Mouse (Mus musculus): ENCODE data around the gene Iqsec3. TPM values are rescaled to one million over a fixed set of nuclear protein-coding genes. Genes with fewer than 3 reads are reported as not detected.

The Iqsec3 gene
- polyA plus RNA-seq, 1 experiment from 2014 or later: not detected

- H3K36me3 ChIP-seq (ENCODE audit: inconsistent target): no peaks in the 10 kb centered on the region
- no peak overlapping the region for H3K27ac ChIP-seq
- no peaks in the 10 kb centered on the region for H3K79me2 ChIP-seq (ENCODE audit: inconsistent target)
- no peak overlapping the region for H3K4me3 ChIP-seq (ENCODE audit: inconsistent target)
- WGBS (ENCODE audit: missing documents): 88% methylated on average over 4 of the region's 4 CpGs
Observed at GRCm38 (mm10) chr6:121494319-121494718, 20.8 kb upstream of the Iqsec3 start.

- no peaks in the 10 kb centered on the region for H3K36me3 ChIP-seq (ENCODE audit: inconsistent target)
- H3K4me3 ChIP-seq (ENCODE audit: inconsistent target): no peak overlapping the region
- WGBS (ENCODE audit: missing documents): 91% methylated on average over 5 of the region's 5 CpGs
- H3K79me2 ChIP-seq (ENCODE audit: inconsistent target): no peaks in the 10 kb centered on the region
- no peak overlapping the region for H3K27ac ChIP-seq
Observed at GRCm38 (mm10) chr6:121491339-121491738, 17.9 kb upstream of the Iqsec3 start.

- 40% methylated on average over 5 of the region's 5 CpGs for WGBS (ENCODE audit: missing documents)
Observed at GRCm38 (mm10) chr6:121472273-121472672, 1.2 kb downstream of the Iqsec3 start.

GRCm38 (mm10) chr6:121468235-121468634 lies 5.2 kb downstream of the Iqsec3 start:
- Histone ChIP-seq H3K4me3 (ENCODE audit: inconsistent target) (no peak overlapping the region), H3K79me2 (ENCODE audit: inconsistent target) (no peaks in the 10 kb centered on the region), H3K27ac (no peak overlapping the region), H3K36me3 (ENCODE audit: inconsistent target) (no peaks in the 10 kb centered on the region)

More at GRCm38 (mm10) chr6:121472273-121472672, 1.2 kb downstream of the Iqsec3 start:
- H3K27ac ChIP-seq: no peak overlapping the region
- H3K36me3 ChIP-seq (ENCODE audit: inconsistent target): no peaks in the 10 kb centered on the region
- H3K4me3 ChIP-seq (ENCODE audit: inconsistent target): no peak overlapping the region
- no peaks in the 10 kb centered on the region for H3K79me2 ChIP-seq (ENCODE audit: inconsistent target)

GRCm38 (mm10) chr6:121462628-121463340 lies 10.7 kb downstream of the Iqsec3 start:
- H3K79me2 ChIP-seq (ENCODE audit: inconsistent target): no peaks in the 10 kb centered on the region
- H3K27ac ChIP-seq: no peak overlapping the region
- H3K4me3 ChIP-seq (ENCODE audit: inconsistent target): no peak overlapping the region
- H3K36me3 ChIP-seq (ENCODE audit: inconsistent target): no peaks in the 10 kb centered on the region
- 3% methylated on average over 27 of the region's 28 CpGs for WGBS (ENCODE audit: missing documents)

- no peak overlapping the region for H3K27ac ChIP-seq
- H3K36me3 ChIP-seq (ENCODE audit: inconsistent target): no peaks in the 10 kb centered on the region
- WGBS (ENCODE audit: missing documents): 57% methylated on average over 8 of the region's 8 CpGs
- no peak overlapping the region for H3K4me3 ChIP-seq (ENCODE audit: inconsistent target)
- H3K79me2 ChIP-seq (ENCODE audit: inconsistent target): no peaks in the 10 kb centered on the region
Observed at GRCm38 (mm10) chr6:121457381-121457780, 16.1 kb downstream of the Iqsec3 start.

- no peak overlapping the region for H3K27ac ChIP-seq
- no peaks in the 10 kb centered on the region for H3K79me2 ChIP-seq (ENCODE audit: inconsistent target)
- H3K36me3 ChIP-seq (ENCODE audit: inconsistent target): no peaks in the 10 kb centered on the region
- no peak overlapping the region for H3K4me3 ChIP-seq (ENCODE audit: inconsistent target)
- WGBS (ENCODE audit: missing documents): 89% methylated on average over 3 of the region's 3 CpGs
Observed at GRCm38 (mm10) chr6:121456651-121457050, 16.8 kb downstream of the Iqsec3 start.

DNA sequence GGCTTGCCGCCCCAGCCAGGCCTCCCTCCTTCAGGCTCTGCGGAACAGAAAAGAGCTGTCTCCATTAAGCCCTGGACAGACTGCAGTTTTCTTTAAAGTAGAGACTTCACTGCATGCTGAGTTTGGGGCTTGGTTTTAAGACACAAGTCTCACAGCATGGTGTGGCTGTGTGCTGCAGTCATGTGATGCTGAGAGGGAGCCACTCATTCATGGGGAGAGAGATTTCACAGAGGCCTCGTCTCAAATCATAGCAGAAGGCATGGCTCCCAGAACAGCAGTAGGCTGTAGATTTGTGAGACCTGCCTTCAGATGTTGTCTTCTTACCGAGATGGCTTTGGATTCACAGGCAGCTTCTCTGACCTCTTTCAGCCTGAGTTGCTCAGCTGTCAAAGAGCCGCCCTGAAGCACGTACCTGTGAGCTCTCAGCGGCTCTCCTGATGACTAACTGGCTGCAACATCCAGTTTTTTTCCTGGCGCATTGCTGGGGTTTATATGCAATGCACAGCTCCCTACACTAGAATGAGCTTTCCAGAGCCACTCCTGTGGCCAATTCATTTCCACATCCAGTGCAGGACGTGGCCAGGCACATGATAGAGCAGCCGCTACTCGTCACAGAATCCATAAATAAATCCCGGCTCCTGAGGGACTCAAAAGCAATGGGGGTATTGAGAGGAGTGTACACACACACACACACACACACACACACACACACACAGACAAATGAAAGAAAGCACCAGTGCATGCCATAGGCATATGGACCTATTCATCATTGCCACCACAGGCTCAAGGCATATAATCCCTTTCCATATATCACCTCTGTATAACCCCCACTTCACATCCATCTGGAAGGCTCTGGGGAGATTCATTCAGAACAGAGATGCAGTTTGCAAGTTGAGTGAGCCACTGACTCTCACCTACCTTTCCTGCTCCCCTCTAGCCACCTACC lies 18.7 kb downstream of the Iqsec3 start:
- Histone ChIP-seq H3K79me2 (ENCODE audit: inconsistent target) (no peaks in the 10 kb centered on the region), H3K36me3 (ENCODE audit: inconsistent target) (no peaks in the 10 kb centered on the region), H3K4me3 (ENCODE audit: inconsistent target) (no peak overlapping the region), H3K27ac (no peak overlapping the region)
- 81% methylated on average over 12 of the region's 12 CpGs for WGBS (ENCODE audit: missing documents)

- 63% methylated on average over 7 of the region's 7 CpGs for WGBS (ENCODE audit: missing documents)
Observed at GRCm38 (mm10) chr6:121453776-121454175, 19.7 kb downstream of the Iqsec3 start.

DNA sequence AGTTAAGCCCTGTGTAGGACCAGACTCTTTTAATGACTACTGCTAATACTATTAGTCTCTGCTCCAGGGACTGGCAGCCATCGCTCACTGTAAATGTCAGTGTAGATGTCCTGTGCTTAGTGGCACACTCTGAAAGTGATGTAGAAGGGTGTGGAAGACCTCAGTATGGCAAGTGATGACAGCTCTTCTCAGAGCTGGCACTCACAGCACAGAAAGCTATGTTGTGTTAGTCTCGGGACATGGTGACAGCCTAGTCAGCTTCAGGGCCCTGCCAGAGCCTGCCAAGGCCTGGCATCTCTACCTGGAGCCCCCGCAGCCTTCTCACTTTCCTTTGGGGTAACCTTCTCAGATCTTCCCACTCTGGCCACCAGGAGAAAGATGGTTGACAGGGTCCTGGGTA lies 21.8 kb downstream of the Iqsec3 start:
- no peaks in the 10 kb centered on the region for H3K36me3 ChIP-seq (ENCODE audit: inconsistent target)
- H3K4me3 ChIP-seq (ENCODE audit: inconsistent target): no peak overlapping the region
- H3K27ac ChIP-seq: no peak overlapping the region
- no peaks in the 10 kb centered on the region for H3K79me2 ChIP-seq (ENCODE audit: inconsistent target)
- 97% methylated on average over 3 of the region's 3 CpGs for WGBS (ENCODE audit: missing documents)

More at GRCm38 (mm10) chr6:121453776-121454175, 19.7 kb downstream of the Iqsec3 start:
- Histone ChIP-seq H3K4me3 (ENCODE audit: inconsistent target) (no peak overlapping the region), H3K79me2 (ENCODE audit: inconsistent target) (no peaks in the 10 kb centered on the region), H3K36me3 (ENCODE audit: inconsistent target) (no peaks in the 10 kb centered on the region), H3K27ac (no peak overlapping the region)

- Histone ChIP-seq H3K79me2 (ENCODE audit: inconsistent target) (no peaks in the 10 kb centered on the region), H3K36me3 (ENCODE audit: inconsistent target) (no peaks in the 10 kb centered on the region), H3K27ac (no peak overlapping the region), H3K4me3 (ENCODE audit: inconsistent target) (no peak overlapping the region)
- 23% methylated on average over 5 of the region's 5 CpGs for WGBS (ENCODE audit: missing documents)
Observed at GRCm38 (mm10) chr6:121440696-121441220, 32.7 kb downstream of the Iqsec3 start.

- Histone ChIP-seq H3K79me2 (ENCODE audit: inconsistent target) (no peaks in the 10 kb centered on the region), H3K4me3 (ENCODE audit: inconsistent target) (no peak overlapping the region), H3K27ac (no peak overlapping the region), H3K36me3 (ENCODE audit: inconsistent target) (no peaks in the 10 kb centered on the region)
- 56% methylated on average over 6 of the region's 6 CpGs for WGBS (ENCODE audit: missing documents)
Observed at GRCm38 (mm10) chr6:121424830-121425229, 48.6 kb downstream of the Iqsec3 start.

DNA sequence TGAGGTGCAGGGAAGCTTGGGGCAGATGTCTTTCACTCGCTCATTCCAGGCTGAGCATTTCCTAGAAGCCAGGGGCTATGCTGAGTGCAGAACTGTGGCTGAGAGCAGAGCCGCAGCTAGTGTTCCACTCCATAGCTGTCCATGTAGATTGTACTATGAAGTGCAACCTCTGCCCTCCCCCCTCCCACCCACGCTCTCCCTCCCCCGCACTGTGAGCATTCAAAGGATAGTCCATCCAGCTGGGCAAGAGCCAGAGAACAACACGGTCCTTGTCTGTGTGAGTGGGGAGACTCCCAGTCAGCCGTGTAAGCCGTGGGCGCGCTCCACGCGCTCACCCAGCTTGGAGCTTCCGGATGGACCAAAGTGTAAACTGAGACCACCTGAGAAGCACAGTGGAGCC lies 49.1 kb downstream of the Iqsec3 start:
- H3K79me2 ChIP-seq (ENCODE audit: inconsistent target): no peaks in the 10 kb centered on the region
- no peaks in the 10 kb centered on the region for H3K36me3 ChIP-seq (ENCODE audit: inconsistent target)
- no peak overlapping the region for H3K27ac ChIP-seq
- H3K4me3 ChIP-seq (ENCODE audit: inconsistent target): no peak overlapping the region
- 63% methylated on average over 11 of the region's 12 CpGs for WGBS (ENCODE audit: missing documents)

DNA sequence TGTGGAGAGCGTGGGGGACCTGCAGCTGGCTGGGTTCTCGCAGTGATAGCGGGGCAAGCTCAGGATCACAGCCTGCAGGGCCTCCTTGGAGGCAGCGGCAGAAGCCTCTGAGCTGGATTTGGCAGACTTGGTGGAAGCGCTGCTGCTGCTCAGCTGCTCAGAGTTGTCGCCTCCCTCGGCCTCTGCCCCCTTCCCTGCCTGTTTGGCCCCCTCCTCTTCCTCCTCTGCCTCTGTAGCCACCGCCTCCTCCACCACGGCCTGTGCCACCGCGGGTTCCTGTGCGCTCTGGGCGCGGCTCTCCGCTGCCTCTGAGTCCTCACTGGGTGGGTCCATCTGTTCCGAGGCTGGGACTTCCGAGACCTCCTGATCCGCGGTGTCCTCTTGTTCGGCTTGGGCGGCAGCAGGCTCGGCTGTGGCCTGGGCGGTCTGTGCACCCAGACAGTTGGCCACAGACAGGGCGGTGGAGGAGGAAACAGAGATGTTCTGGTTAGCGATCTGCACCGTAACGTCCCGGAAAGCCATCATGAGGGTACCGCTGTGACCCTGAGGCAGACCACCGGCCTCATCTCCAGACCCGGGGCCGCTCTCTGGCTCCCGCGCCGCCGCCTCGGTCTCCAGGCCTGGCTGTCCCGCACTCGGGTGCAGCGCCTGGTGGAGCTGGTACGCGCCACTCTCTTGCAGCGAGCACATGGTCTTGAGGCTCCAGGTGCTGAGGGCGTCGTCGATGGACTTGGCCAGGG lies 60.8 kb downstream of the Iqsec3 start:
- no peak overlapping the region for H3K27ac ChIP-seq
- no peaks in the 10 kb centered on the region for H3K36me3 ChIP-seq (ENCODE audit: inconsistent target)
- WGBS (ENCODE audit: missing documents): 6% methylated on average over 44 of the region's 46 CpGs
- no peak overlapping the region for H3K4me3 ChIP-seq (ENCODE audit: inconsistent target)
- H3K79me2 ChIP-seq (ENCODE audit: inconsistent target): no peaks in the 10 kb centered on the region
